Mouse (Mus musculus) midbrain, embryonic 15.5 days (tissue): ENCODE measurements around the gene Ptpn4. TPM values are rescaled to one million over a fixed set of nuclear protein-coding genes. Genes with fewer than 3 reads are reported as not detected.

Experiments
- ATAC-seq: fragments of 200-750 bp; cut with Nextera tagmentation; replicated peaks from 2 replicates; pipeline ENCODE4 v1.8.0; 2017; ENCODE audit warnings: moderate TSS enrichment
- H3K27ac ChIP-seq: fragments of 300-500 bp; sonication (generic); 2 replicates; pipeline ENCODE4 v1.5.1; 2015; ENCODE audit warnings: mild to moderate bottlenecking, inconsistent platforms
- H3K27me3 ChIP-seq: fragments of 300-500 bp; sonication (generic); replicated peaks from 2 replicates; pipeline ENCODE4 v1.6.1; 2015; ENCODE audit warnings: inconsistent platforms
- H3K36me3 ChIP-seq: fragments of 300-500 bp; sonication (generic); replicated peaks from 2 replicates; pipeline ENCODE4 v1.6.1; 2015; ENCODE audit warnings: inconsistent platforms
- H3K4me1 ChIP-seq: fragments of 300-500 bp; sonication (generic); 2 replicates; pipeline ENCODE4 v1.6.1; 2015; ENCODE audit warnings: inconsistent platforms
- H3K4me2 ChIP-seq: fragments of 300-500 bp; sonication (generic); 2 replicates; pipeline ENCODE4 v1.6.1; 2015; ENCODE audit warnings: inconsistent platforms, mild to moderate bottlenecking, moderate library complexity
- H3K4me3 ChIP-seq: fragments of 300-500 bp; sonication (generic); 2 replicates; pipeline ENCODE4 v1.5.1; 2015; ENCODE audit warnings: mild to moderate bottlenecking, inconsistent platforms
- H3K9ac ChIP-seq: fragments of 300-500 bp; sonication (generic); 2 replicates; pipeline ENCODE4 v1.6.1; 2015; ENCODE audit warnings: mild to moderate bottlenecking, inconsistent platforms
- H3K9me3 ChIP-seq: fragments of 300-500 bp; sonication (generic); 2 replicates; pipeline ENCODE4 v1.6.1; 2016; ENCODE audit warnings: inconsistent platforms
- WGBS: fragments of 180-500 bp; shearing (Covaris S2); methylation state at CpG from one replicate; pipeline ENCODE4 v1.1.7; 2015; ENCODE audit warnings: mixed read lengths; 5-methylcytosine and 5-hydroxymethylcytosine counted together
- polyA plus RNA-seq: library from polyadenylated mRNA; unstranded; fragments of >200 nt; fragmentation: Nextera tagmentation; extraction: Ambion mirVana; gene quantifications from 2 replicates; pipeline ENCODE4 v1.2.1, GENCODE M21; 2015

Gene Ptpn4
- polyA plus RNA-seq, 1 experiment from 2014 or later: 10.9 TPM

GRCm38 (mm10) chr1:119849146-119849935, 11.9 kb upstream of the Ptpn4 start:
- no peak overlapping the region for H3K9ac ChIP-seq
- H3K36me3 ChIP-seq: no peaks in the 10 kb centered on the region
- H3K4me1 ChIP-seq: no peaks in the 10 kb centered on the region
- no peak overlapping the region for H3K4me3 ChIP-seq
- no peak overlapping the region for H3K27ac ChIP-seq
- WGBS: 92% methylated on average over 12 of the region's 12 CpGs
- H3K27me3 ChIP-seq: no peaks in the 10 kb centered on the region
- no peak for ATAC-seq
- H3K4me2 ChIP-seq: no peak overlapping the region
- H3K9me3 ChIP-seq: no peaks in the 10 kb centered on the region

DNA sequence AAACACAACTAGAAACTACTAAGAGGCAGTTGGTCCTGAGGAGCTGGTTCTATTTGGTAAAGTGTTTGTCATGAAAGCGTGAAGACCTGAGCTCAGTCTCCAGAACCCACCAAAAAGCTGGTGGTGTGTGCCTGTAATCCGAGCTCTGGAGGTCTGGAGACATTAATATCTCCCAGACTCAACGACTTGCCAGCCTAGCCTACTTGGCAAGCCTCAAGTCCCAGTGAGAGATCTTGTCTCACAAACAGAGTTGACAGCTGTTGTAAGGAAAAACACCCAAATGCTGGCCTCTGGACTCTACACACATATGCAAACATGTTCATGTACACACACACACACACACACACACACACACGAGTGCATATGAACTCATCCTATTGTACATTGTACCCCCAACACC, 7.9 kb upstream of the Ptpn4 start:
- Histone ChIP-seq H3K4me2 (no peak overlapping the region), H3K9ac (no peak overlapping the region), H3K27me3 (no peaks in the 10 kb centered on the region), H3K4me3 (no peak overlapping the region), H3K27ac (no peak overlapping the region), H3K36me3 (no peaks in the 10 kb centered on the region), H3K9me3 (no peaks in the 10 kb centered on the region), H3K4me1 (no peaks in the 10 kb centered on the region)
- WGBS: 79% methylated on average over 4 of the region's 4 CpGs
- ATAC-seq: no peak

GRCm38 (mm10) chr1:119843121-119843520, 5.7 kb upstream of the Ptpn4 start:
- Histone ChIP-seq H3K4me3 (no peak overlapping the region), H3K36me3 (no peaks in the 10 kb centered on the region), H3K9ac (no peak overlapping the region), H3K27ac (no peak overlapping the region), H3K9me3 (no peaks in the 10 kb centered on the region), H3K4me1 (no peaks in the 10 kb centered on the region), H3K4me2 (no peak overlapping the region), H3K27me3 (no peaks in the 10 kb centered on the region)
- 87% methylated on average over 3 of the region's 3 CpGs for WGBS
- ATAC-seq: no peak

DNA sequence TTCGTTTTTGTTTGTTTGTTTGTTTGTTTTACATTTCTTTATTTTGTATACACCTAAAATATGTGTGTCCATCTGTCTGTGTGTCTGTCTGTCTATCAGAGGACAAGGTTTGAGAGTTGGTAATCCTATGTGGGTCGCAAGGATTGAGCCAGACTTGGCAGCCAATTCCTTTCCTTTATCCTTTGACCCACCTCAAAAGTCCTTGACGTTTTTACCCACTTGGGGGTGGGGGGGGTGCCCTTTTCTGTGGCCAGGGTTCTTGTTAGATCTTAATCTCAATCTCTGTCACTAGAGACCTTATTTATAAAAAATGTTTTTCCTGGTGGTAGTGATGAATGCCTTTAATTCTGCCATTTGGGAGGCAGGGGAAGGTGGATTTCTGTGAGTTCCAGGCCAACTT, 828 bp upstream of the Ptpn4 start:
- 0 out of 2 replicates have a peak overlapping the region, but pooled peaks have one; percentile 45 for H3K9ac ChIP-seq
- H3K27ac ChIP-seq: peak overlapping the region; percentile 96; the same call in 1 of the 2 replicates
- H3K4me1 ChIP-seq: peaks cover 19% of the 10 kb centered on the region
- no peaks in the 10 kb centered on the region for H3K36me3 ChIP-seq
- 46% methylated on average over 3 of the region's 3 CpGs for WGBS
- ATAC-seq: no peak
- no peaks in the 10 kb centered on the region for H3K9me3 ChIP-seq
- no peak overlapping the region for H3K4me3 ChIP-seq
- no peaks in the 10 kb centered on the region for H3K27me3 ChIP-seq
- peak overlapping the region; percentile 68 for H3K4me2 ChIP-seq

GRCm38 (mm10) chr1:119836479-119837015, 866 bp downstream of the Ptpn4 start:
- WGBS: under 1% methylated on average over 30 of the region's 31 CpGs
- ATAC-seq: no peak
- H3K4me3 ChIP-seq: peak overlapping the region; percentile 91
- H3K4me1 ChIP-seq: peaks cover 21% of the 10 kb centered on the region
- peak overlapping the region; percentile 96 for H3K27ac ChIP-seq
- no peaks in the 10 kb centered on the region for H3K9me3 ChIP-seq
- peak overlapping the region; percentile 68 for H3K4me2 ChIP-seq
- H3K27me3 ChIP-seq: no peaks in the 10 kb centered on the region
- no peaks in the 10 kb centered on the region for H3K36me3 ChIP-seq
- peak overlapping the region; percentile 86 for H3K9ac ChIP-seq

DNA sequence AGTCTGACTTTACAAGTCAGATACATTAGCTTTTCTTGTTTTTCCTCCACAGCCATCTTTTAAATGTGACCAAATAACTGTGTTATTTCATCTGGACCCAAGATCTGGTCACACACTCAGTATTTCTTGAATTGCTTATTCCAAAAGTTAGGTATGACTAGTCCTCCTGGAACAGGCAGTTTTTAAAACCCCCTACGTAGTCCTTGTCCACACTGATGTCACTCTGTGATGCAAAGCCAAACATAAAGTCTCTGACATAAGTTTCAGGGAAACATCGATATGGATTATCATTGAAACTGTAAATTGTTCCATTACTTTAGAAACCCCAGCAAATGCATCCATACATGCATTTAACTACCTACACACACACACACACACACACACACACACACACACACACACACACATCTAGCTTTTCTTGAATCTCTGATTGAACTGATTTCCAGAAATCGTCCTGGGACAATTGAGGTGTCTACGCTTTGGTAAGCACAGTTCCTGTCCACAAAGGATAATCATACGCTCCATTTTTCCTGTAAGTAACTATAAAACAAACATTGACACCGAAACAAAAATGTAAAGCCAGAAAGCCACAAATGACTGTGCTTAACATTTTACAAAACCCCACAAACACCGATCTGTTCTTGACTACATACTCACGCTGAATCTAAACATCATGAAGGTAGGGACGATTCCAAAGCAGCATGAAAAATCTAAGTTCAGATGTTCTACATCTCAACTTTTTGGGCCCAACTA, 1.5 kb downstream of the Ptpn4 start:
- H3K27ac ChIP-seq: peak overlapping the region; percentile 96; the same call in 1 of the 2 replicates
- peaks cover 21% of the 10 kb centered on the region for H3K4me1 ChIP-seq
- peak overlapping the region; percentile 91 for H3K4me3 ChIP-seq
- H3K27me3 ChIP-seq: no peaks in the 10 kb centered on the region
- no peaks in the 10 kb centered on the region for H3K36me3 ChIP-seq
- H3K9me3 ChIP-seq: no peaks in the 10 kb centered on the region
- H3K9ac ChIP-seq: peak overlapping the region; percentile 86
- ATAC-seq: no peak
- H3K4me2 ChIP-seq: peak overlapping the region; percentile 68
- WGBS: 10% methylated on average over 9 of the region's 9 CpGs

DNA sequence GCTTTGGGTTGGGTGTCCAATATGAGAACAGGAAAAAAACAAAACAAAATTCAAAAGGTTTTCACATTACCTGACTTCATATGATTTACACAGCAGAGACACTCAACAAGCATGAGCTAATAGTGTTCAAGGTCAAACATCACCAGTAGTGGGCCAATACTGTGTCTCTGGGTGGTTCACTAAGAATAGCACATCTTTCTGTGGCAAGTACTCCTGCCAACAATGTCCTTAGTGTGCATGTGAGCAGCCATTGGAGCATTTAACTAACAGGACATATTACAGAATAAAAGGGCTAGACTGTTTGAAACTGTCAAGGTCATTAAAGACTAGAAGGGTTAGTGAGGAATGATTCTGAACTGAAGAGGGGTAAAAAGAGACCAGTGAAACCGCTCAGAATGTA, 9.3 kb downstream of the Ptpn4 start:
- Histone ChIP-seq H3K4me3 (no peak overlapping the region), H3K36me3 (no peaks in the 10 kb centered on the region), H3K4me2 (no peak overlapping the region), H3K4me1 (peaks cover 3% of the 10 kb centered on the region; the same call in 1 of the 2 replicates), H3K9me3 (no peaks in the 10 kb centered on the region), H3K27me3 (no peaks in the 10 kb centered on the region), H3K27ac (no peak overlapping the region), H3K9ac (no peak overlapping the region)
- ATAC-seq: no peak
- WGBS: 85% methylated on average over 1 of the region's 1 CpGs

- Histone ChIP-seq H3K36me3 (no peaks in the 10 kb centered on the region), H3K4me2 (no peak overlapping the region), H3K9ac (no peak overlapping the region), H3K4me3 (no peak overlapping the region), H3K27ac (no peak overlapping the region), H3K4me1 (no peaks in the 10 kb centered on the region), H3K9me3 (no peaks in the 10 kb centered on the region), H3K27me3 (no peaks in the 10 kb centered on the region)
- no peak for ATAC-seq
- 54% methylated on average over 1 of the region's 1 CpGs for WGBS
Observed at GRCm38 (mm10) chr1:119818704-119819103, 18.7 kb downstream of the Ptpn4 start.

DNA sequence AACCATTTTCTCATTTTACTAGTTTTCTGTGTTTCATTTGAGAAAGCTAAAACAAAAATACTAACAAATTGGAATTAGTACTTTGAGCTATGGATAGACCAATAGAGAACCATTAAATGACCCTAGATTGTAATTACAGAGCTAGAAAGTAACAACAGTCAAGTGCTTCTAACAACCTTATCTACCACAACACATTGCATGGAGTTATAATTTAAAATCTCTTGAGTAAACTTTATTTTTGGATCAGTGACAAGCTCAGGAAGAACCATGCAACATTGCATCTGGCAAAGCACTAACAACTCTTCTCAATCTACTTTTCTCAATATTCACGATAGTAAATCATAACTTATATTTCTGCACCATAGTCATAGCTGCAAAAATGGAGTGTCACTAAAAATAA, 29.7 kb downstream of the Ptpn4 start:
- ATAC-seq: no peak
- Histone ChIP-seq H3K27me3 (no peaks in the 10 kb centered on the region), H3K27ac (no peak overlapping the region), H3K36me3 (no peaks in the 10 kb centered on the region), H3K4me3 (no peak overlapping the region), H3K9me3 (no peaks in the 10 kb centered on the region), H3K4me1 (no peaks in the 10 kb centered on the region), H3K9ac (no peak overlapping the region), H3K4me2 (no peak overlapping the region)
- WGBS: 98% methylated on average over 1 of the region's 1 CpGs

GRCm38 (mm10) chr1:119805984-119806383, 31.4 kb downstream of the Ptpn4 start:
- Histone ChIP-seq H3K4me1 (no peaks in the 10 kb centered on the region), H3K4me3 (no peak overlapping the region), H3K27ac (no peak overlapping the region), H3K27me3 (no peaks in the 10 kb centered on the region), H3K36me3 (no peaks in the 10 kb centered on the region), H3K9me3 (no peaks in the 10 kb centered on the region), H3K4me2 (no peak overlapping the region), H3K9ac (no peak overlapping the region)
- no peak for ATAC-seq
- 94% methylated on average over 2 of the region's 2 CpGs for WGBS

DNA sequence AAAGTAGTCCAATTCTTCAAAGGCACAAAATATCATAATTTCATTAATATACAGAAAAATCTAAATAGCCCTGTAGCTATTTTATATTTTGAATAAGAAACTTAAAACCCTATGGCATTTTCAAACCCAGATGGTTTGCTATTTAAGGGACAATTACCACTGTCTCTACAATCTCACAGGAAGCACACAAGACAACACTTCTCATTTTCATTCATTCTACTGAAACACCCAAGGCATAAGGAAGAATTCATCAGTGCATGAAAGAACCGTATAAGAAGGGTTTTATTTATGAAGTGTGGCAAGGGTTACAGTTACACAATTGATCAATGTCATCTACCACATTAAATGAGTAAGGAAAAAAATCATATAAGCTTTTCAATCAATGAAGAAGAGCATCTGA, 32.8 kb downstream of the Ptpn4 start:
- no peak overlapping the region for H3K9ac ChIP-seq
- H3K4me3 ChIP-seq: no peak overlapping the region
- ATAC-seq: no peak
- no peaks in the 10 kb centered on the region for H3K27me3 ChIP-seq
- H3K36me3 ChIP-seq: no peaks in the 10 kb centered on the region
- WGBS: 53% methylated on average over 1 of the region's 1 CpGs
- H3K4me2 ChIP-seq: no peak overlapping the region
- H3K27ac ChIP-seq: no peak overlapping the region
- H3K4me1 ChIP-seq: no peaks in the 10 kb centered on the region
- no peaks in the 10 kb centered on the region for H3K9me3 ChIP-seq

DNA sequence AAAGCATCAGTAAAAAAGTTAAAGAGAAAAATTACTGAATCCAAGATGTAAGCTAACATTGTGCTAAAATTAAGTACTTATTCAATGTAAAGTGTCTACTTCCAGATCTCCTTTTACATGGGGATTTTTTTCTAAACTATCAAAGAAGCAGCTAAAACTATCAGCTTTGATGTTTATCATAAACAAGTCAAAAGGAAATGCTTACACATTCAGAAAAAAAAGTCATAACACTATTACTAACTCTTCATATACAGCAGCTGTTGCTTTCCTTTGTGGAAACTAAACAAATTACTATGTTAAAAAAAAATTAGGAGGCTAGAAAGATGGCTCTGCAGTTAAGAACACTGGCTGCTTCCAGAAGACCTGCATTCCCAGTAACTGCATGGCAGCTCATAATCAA, 42.2 kb downstream of the Ptpn4 start:
- no peak overlapping the region for H3K9ac ChIP-seq
- ATAC-seq: no peak
- no peak overlapping the region for H3K4me3 ChIP-seq
- H3K27ac ChIP-seq: no peak overlapping the region
- no peak overlapping the region for H3K4me2 ChIP-seq
- H3K4me1 ChIP-seq: no peaks in the 10 kb centered on the region
- H3K9me3 ChIP-seq: no peaks in the 10 kb centered on the region
- H3K36me3 ChIP-seq: no peaks in the 10 kb centered on the region
- no peaks in the 10 kb centered on the region for H3K27me3 ChIP-seq
